Mouse (Mus musculus): ENCODE results near the gene Sh3bgrl. TPM values are rescaled to one million over a fixed set of nuclear protein-coding genes. Genes with fewer than 3 reads are reported as not detected.

The Sh3bgrl gene
- polyA plus RNA-seq, 1 experiment from 2014 or later: 280 TPM

GRCm38 (mm10) chrX:109126847-109127246 is 31.7 kb downstream of the Sh3bgrl start:
- Histone ChIP-seq H3K4me3 (replicated peaks; ENCODE audit: low read length) (no peak overlapping the region), H3K36me3 (ENCODE audit: control insufficient read depth, insufficient read depth) (no peaks in the 10 kb centered on the region), H3K4me1 (replicated peaks; ENCODE audit: control insufficient read depth, insufficient read depth, low read length) (no peaks in the 10 kb centered on the region), H3K9me3 (ENCODE audit: control insufficient read depth, low read length) (no peaks in the 10 kb centered on the region), H3K9ac (replicated peaks; ENCODE audit: low read depth, low read length) (no peak overlapping the region), H3K4me2 (ENCODE audit: low read length) (no peak overlapping the region), H3K27ac (ENCODE audit: low read length) (no peak overlapping the region), H3K27me3 (replicated peaks; ENCODE audit: control insufficient read depth, insufficient read depth, low read length) (no peaks in the 10 kb centered on the region)
- ATAC-seq: no peak
- 83% methylated on average over 1 of the region's 1 CpGs for WGBS

- no peak for ATAC-seq
- no peaks in the 10 kb centered on the region for H3K27me3 ChIP-seq (replicated peaks; ENCODE audit: control insufficient read depth, insufficient read depth, low read length)
- WGBS: 62% methylated on average over 7 of the region's 7 CpGs
Measured at GRCm38 (mm10) chrX:109127551-109128088, 32.5 kb downstream of the Sh3bgrl start.

GRCm38 (mm10) chrX:109130066-109130465 is 34.9 kb downstream of the Sh3bgrl start:
- Histone ChIP-seq H3K4me2 (ENCODE audit: low read length) (no peak overlapping the region), H3K9me3 (ENCODE audit: control insufficient read depth, low read length) (no peaks in the 10 kb centered on the region), H3K4me3 (replicated peaks; ENCODE audit: low read length) (no peak overlapping the region), H3K27ac (ENCODE audit: low read length) (no peak overlapping the region), H3K36me3 (ENCODE audit: control insufficient read depth, insufficient read depth) (no peaks in the 10 kb centered on the region), H3K9ac (replicated peaks; ENCODE audit: low read depth, low read length) (no peak overlapping the region), H3K4me1 (replicated peaks; ENCODE audit: control insufficient read depth, insufficient read depth, low read length) (no peaks in the 10 kb centered on the region), H3K27me3 (replicated peaks; ENCODE audit: control insufficient read depth, insufficient read depth, low read length) (no peaks in the 10 kb centered on the region)
- 89% methylated on average over 1 of the region's 1 CpGs for WGBS
- no peak for ATAC-seq

More at GRCm38 (mm10) chrX:109127551-109128088, 32.5 kb downstream of the Sh3bgrl start:
- no peaks in the 10 kb centered on the region for H3K4me1 ChIP-seq (replicated peaks; ENCODE audit: control insufficient read depth, insufficient read depth, low read length)
- no peak overlapping the region for H3K9ac ChIP-seq (replicated peaks; ENCODE audit: low read depth, low read length)
- H3K36me3 ChIP-seq (ENCODE audit: control insufficient read depth, insufficient read depth): no peaks in the 10 kb centered on the region
- no peaks in the 10 kb centered on the region for H3K9me3 ChIP-seq (ENCODE audit: control insufficient read depth, low read length)
- H3K4me3 ChIP-seq (replicated peaks; ENCODE audit: low read length): no peak overlapping the region
- no peak overlapping the region for H3K4me2 ChIP-seq (ENCODE audit: low read length)
- H3K27ac ChIP-seq (ENCODE audit: low read length): no peak overlapping the region

DNA sequence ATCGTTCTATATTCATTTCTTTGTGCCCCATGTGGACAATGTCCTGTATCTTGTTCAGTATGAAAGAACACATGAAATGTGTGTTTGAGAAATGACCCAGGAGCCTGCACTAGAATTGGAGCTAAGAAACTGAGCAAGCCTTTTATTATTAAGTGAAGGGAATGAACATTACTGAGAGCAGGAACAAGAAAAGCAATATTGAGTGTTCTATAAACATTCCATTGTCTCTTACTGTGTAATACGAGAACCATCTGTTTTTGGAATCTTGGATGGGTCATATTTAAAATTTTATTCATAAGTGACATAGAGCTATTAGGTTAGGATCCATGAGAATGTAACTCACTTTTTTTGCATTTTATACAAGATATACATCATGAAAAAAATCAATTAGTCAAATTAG is 36.7 kb downstream of the Sh3bgrl start:
- no peak overlapping the region for H3K27ac ChIP-seq (ENCODE audit: low read length)
- H3K4me3 ChIP-seq (replicated peaks; ENCODE audit: low read length): no peak overlapping the region
- no peak for ATAC-seq
- no peak overlapping the region for H3K4me2 ChIP-seq (ENCODE audit: low read length)
- 81% methylated on average over 2 of the region's 2 CpGs for WGBS
- H3K9me3 ChIP-seq (ENCODE audit: control insufficient read depth, low read length): no peaks in the 10 kb centered on the region
- H3K36me3 ChIP-seq (ENCODE audit: control insufficient read depth, insufficient read depth): no peaks in the 10 kb centered on the region
- H3K9ac ChIP-seq (replicated peaks; ENCODE audit: low read depth, low read length): no peak overlapping the region
- no peaks in the 10 kb centered on the region for H3K4me1 ChIP-seq (replicated peaks; ENCODE audit: control insufficient read depth, insufficient read depth, low read length)
- H3K27me3 ChIP-seq (replicated peaks; ENCODE audit: control insufficient read depth, insufficient read depth, low read length): no peaks in the 10 kb centered on the region

GRCm38 (mm10) chrX:109132463-109132862 is 37.3 kb downstream of the Sh3bgrl start:
- Histone ChIP-seq H3K27ac (ENCODE audit: low read length) (no peak overlapping the region), H3K4me2 (ENCODE audit: low read length) (no peak overlapping the region), H3K4me1 (replicated peaks; ENCODE audit: control insufficient read depth, insufficient read depth, low read length) (no peaks in the 10 kb centered on the region), H3K4me3 (replicated peaks; ENCODE audit: low read length) (no peak overlapping the region), H3K27me3 (replicated peaks; ENCODE audit: control insufficient read depth, insufficient read depth, low read length) (no peaks in the 10 kb centered on the region), H3K9me3 (ENCODE audit: control insufficient read depth, low read length) (no peaks in the 10 kb centered on the region), H3K36me3 (ENCODE audit: control insufficient read depth, insufficient read depth) (no peaks in the 10 kb centered on the region), H3K9ac (replicated peaks; ENCODE audit: low read depth, low read length) (no peak overlapping the region)
- WGBS: 50% methylated on average over 1 of the region's 1 CpGs
- ATAC-seq: no peak

DNA sequence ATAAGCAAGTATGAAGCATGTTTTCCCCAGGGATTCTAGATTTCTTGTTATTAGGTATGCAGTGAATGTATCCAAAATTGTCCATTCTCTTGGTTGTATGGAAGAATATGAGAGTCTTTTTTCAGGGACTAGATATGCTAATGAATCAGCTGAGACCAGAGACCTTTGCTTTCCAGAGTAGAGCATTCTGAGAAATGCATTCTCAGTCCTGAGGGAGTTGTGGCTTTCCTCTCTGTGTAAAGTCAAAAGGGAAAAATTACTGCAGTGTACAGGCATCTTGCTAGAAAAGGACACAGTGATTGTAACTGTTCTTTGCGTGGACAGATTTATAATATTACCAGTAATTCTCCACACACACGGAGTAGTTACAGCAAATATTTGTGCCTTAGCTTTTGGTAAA is 38.3 kb downstream of the Sh3bgrl start:
- Histone ChIP-seq H3K9ac (replicated peaks; ENCODE audit: low read depth, low read length) (no peak overlapping the region), H3K4me2 (ENCODE audit: low read length) (no peak overlapping the region), H3K27me3 (replicated peaks; ENCODE audit: control insufficient read depth, insufficient read depth, low read length) (no peaks in the 10 kb centered on the region), H3K4me3 (replicated peaks; ENCODE audit: low read length) (no peak overlapping the region), H3K36me3 (ENCODE audit: control insufficient read depth, insufficient read depth) (no peaks in the 10 kb centered on the region), H3K9me3 (ENCODE audit: control insufficient read depth, low read length) (no peaks in the 10 kb centered on the region), H3K27ac (ENCODE audit: low read length) (no peak overlapping the region), H3K4me1 (replicated peaks; ENCODE audit: control insufficient read depth, insufficient read depth, low read length) (no peaks in the 10 kb centered on the region)
- WGBS: 77% methylated on average over 2 of the region's 2 CpGs
- ATAC-seq: no peak

DNA sequence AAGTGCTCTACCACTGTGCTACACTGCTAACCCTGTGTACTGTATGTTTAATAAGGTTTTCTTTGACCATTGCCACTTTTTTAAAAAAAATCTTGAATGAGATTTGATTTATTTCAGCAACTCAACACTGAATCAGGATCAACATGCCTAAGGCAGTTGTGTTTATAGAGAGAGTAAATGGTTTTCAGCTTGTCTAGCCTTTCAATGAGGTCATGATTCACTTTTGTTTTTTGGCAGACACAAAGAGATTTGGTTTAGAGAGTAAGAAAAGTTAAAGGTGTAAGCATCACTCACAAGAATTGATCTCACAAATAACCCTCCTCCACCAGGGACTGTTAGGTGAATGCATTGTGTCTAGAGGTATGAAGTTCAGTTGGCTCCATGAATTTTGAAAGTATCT is 41.1 kb downstream of the Sh3bgrl start:
- no peak overlapping the region for H3K4me2 ChIP-seq (ENCODE audit: low read length)
- no peaks in the 10 kb centered on the region for H3K4me1 ChIP-seq (replicated peaks; ENCODE audit: control insufficient read depth, insufficient read depth, low read length)
- H3K36me3 ChIP-seq (ENCODE audit: control insufficient read depth, insufficient read depth): no peaks in the 10 kb centered on the region
- no peak overlapping the region for H3K9ac ChIP-seq (replicated peaks; ENCODE audit: low read depth, low read length)
- H3K4me3 ChIP-seq (replicated peaks; ENCODE audit: low read length): no peak overlapping the region
- H3K27ac ChIP-seq (ENCODE audit: low read length): no peak overlapping the region
- ATAC-seq: no peak
- H3K9me3 ChIP-seq (ENCODE audit: control insufficient read depth, low read length): no peaks in the 10 kb centered on the region
- H3K27me3 ChIP-seq (replicated peaks; ENCODE audit: control insufficient read depth, insufficient read depth, low read length): no peaks in the 10 kb centered on the region

- Histone ChIP-seq H3K4me3 (replicated peaks; ENCODE audit: low read length) (no peak overlapping the region), H3K36me3 (ENCODE audit: control insufficient read depth, insufficient read depth) (no peaks in the 10 kb centered on the region), H3K9ac (replicated peaks; ENCODE audit: low read depth, low read length) (no peak overlapping the region), H3K27ac (ENCODE audit: low read length) (no peak overlapping the region), H3K9me3 (ENCODE audit: control insufficient read depth, low read length) (no peaks in the 10 kb centered on the region), H3K27me3 (replicated peaks; ENCODE audit: control insufficient read depth, insufficient read depth, low read length) (no peaks in the 10 kb centered on the region), H3K4me2 (ENCODE audit: low read length) (no peak overlapping the region), H3K4me1 (replicated peaks; ENCODE audit: control insufficient read depth, insufficient read depth, low read length) (no peaks in the 10 kb centered on the region)
- ATAC-seq: no peak
- 70% methylated on average over 2 of the region's 2 CpGs for WGBS
Measured at GRCm38 (mm10) chrX:109136820-109137219, 41.7 kb downstream of the Sh3bgrl start.

DNA sequence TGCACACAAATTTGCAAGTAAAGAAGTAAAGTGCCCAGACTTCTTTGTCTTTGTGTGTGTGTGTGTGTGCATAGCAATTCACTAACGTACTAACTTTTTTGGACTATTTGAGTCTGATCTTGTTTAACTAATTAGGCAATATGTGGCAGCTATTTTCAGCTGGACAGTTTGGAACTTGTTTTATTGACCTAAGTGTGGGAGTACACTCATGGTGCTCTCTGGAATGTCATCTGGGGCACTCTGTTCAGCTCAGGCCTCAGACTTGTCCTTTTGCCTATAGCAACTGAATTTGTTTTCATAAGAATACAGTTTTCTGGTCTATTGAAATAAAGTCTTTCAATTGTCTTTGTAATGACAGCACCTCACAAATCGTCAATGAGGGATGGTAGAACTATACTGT is 42.1 kb downstream of the Sh3bgrl start:
- ATAC-seq: no peak
- WGBS: 38% methylated on average over 2 of the region's 2 CpGs
- Histone ChIP-seq H3K27ac (ENCODE audit: low read length) (no peak overlapping the region), H3K9ac (replicated peaks; ENCODE audit: low read depth, low read length) (no peak overlapping the region), H3K4me1 (replicated peaks; ENCODE audit: control insufficient read depth, insufficient read depth, low read length) (no peaks in the 10 kb centered on the region), H3K4me2 (ENCODE audit: low read length) (no peak overlapping the region), H3K27me3 (replicated peaks; ENCODE audit: control insufficient read depth, insufficient read depth, low read length) (no peaks in the 10 kb centered on the region), H3K36me3 (ENCODE audit: control insufficient read depth, insufficient read depth) (no peaks in the 10 kb centered on the region), H3K9me3 (ENCODE audit: control insufficient read depth, low read length) (no peaks in the 10 kb centered on the region), H3K4me3 (replicated peaks; ENCODE audit: low read length) (no peak overlapping the region)

DNA sequence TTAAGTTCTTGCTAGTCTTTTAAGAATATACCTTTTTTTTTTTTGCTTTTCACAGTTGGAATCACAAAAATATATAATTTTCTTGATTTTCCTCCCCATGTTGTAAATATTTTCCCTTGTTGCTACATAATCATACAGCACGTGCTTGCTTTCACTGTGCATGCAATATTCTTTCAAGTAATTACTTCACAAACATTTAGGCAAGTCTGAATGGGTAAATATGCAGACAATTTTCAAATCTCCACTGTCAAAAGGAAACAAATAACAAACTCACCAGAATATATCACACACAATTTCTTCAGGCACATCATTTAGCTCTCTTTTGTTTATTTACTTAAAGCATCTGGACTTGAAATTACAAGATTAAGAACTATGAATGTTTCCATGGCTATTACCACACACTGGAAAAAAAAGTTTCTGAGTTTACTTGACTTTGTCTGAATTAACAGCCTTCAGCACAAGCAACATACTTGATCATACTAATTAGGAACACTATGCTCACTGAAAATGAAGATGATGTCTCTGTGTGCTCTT is 46.2 kb downstream of the Sh3bgrl start:
- no peak overlapping the region for H3K4me3 ChIP-seq (replicated peaks; ENCODE audit: low read length)
- no peak overlapping the region for H3K27ac ChIP-seq (ENCODE audit: low read length)
- ATAC-seq: no peak
- H3K4me2 ChIP-seq (ENCODE audit: low read length): no peak overlapping the region
- no peaks in the 10 kb centered on the region for H3K9me3 ChIP-seq (ENCODE audit: control insufficient read depth, low read length)
- H3K9ac ChIP-seq (replicated peaks; ENCODE audit: low read depth, low read length): no peak overlapping the region
- 56% methylated on average over 1 of the region's 1 CpGs for WGBS
- no peaks in the 10 kb centered on the region for H3K27me3 ChIP-seq (replicated peaks; ENCODE audit: control insufficient read depth, insufficient read depth, low read length)
- H3K36me3 ChIP-seq (ENCODE audit: control insufficient read depth, insufficient read depth): no peaks in the 10 kb centered on the region
- 0 out of 2 replicates have a peak, but pooled peaks cover 2% of the 10 kb centered on the region for H3K4me1 ChIP-seq (replicated peaks; ENCODE audit: control insufficient read depth, insufficient read depth, low read length)

Data from forebrain, embryonic 16.5 days (tissue).